Mouse (Mus musculus): ENCODE measurements around the gene Sash1. TPM values are rescaled to one million over a fixed set of nuclear protein-coding genes. Genes with fewer than 3 reads are reported as not detected.

Sash1 gene
- polyA plus RNA-seq, 1 experiment = not detected

GRCm38 (mm10) chr10:8839956-8840355, 45.9 kb downstream of the Sash1 start:
- no peak for TF ChIP-seq GATA1 (IDR thresholded peaks at IDR 0.05; ENCODE audit: low read length)

GRCm38 (mm10) chr10:8833816-8834464, 51.9 kb downstream of the Sash1 start:
- no peak for TF ChIP-seq GATA1 (IDR thresholded peaks at IDR 0.05; ENCODE audit: low read length)

GRCm38 (mm10) chr10:8826303-8826702, 59.6 kb downstream of the Sash1 start:
- TF ChIP-seq GATA1 (IDR thresholded peaks at IDR 0.05; ENCODE audit: low read length) = no peak

- no peak for TF ChIP-seq GATA1 (IDR thresholded peaks at IDR 0.05; ENCODE audit: low read length)
These were observed 60.0 kb downstream of the Sash1 start for GRCm38 (mm10) chr10:8825874-8826273.

GRCm38 (mm10) chr10:8818066-8818465, 67.8 kb downstream of the Sash1 start:
- no peak for TF ChIP-seq GATA1 (IDR thresholded peaks at IDR 0.05; ENCODE audit: low read length)

GRCm38 (mm10) chr10:8813984-8814578, 71.8 kb downstream of the Sash1 start:
- TF ChIP-seq GATA1 (IDR thresholded peaks at IDR 0.05; ENCODE audit: low read length) = no peak

GRCm38 (mm10) chr10:8813259-8813658, 72.6 kb downstream of the Sash1 start:
- no peak for TF ChIP-seq GATA1 (IDR thresholded peaks at IDR 0.05; ENCODE audit: low read length)

GRCm38 (mm10) chr10:8812807-8813206, 73.1 kb downstream of the Sash1 start:
- no peak for TF ChIP-seq GATA1 (IDR thresholded peaks at IDR 0.05; ENCODE audit: low read length)

GRCm38 (mm10) chr10:8811261-8812039, 74.4 kb downstream of the Sash1 start:
- TF ChIP-seq GATA1 (IDR thresholded peaks at IDR 0.05; ENCODE audit: low read length) = no peak

- TF ChIP-seq GATA1 (IDR thresholded peaks at IDR 0.05; ENCODE audit: low read length) = no peak
These were observed 75.4 kb downstream of the Sash1 start for GRCm38 (mm10) chr10:8810496-8810895.

- no peak for TF ChIP-seq GATA1 (IDR thresholded peaks at IDR 0.05; ENCODE audit: low read length)
These were observed 77.5 kb downstream of the Sash1 start for GRCm38 (mm10) chr10:8808383-8808782.

GRCm38 (mm10) chr10:8807581-8807980, 78.3 kb downstream of the Sash1 start:
- no peak for TF ChIP-seq GATA1 (IDR thresholded peaks at IDR 0.05; ENCODE audit: low read length)

GRCm38 (mm10) chr10:8805402-8805801, 80.5 kb downstream of the Sash1 start:
- TF ChIP-seq GATA1 (IDR thresholded peaks at IDR 0.05; ENCODE audit: low read length) = no peak

- TF ChIP-seq GATA1 (IDR thresholded peaks at IDR 0.05; ENCODE audit: low read length) = no peak
These were observed 81.6 kb downstream of the Sash1 start for GRCm38 (mm10) chr10:8804292-8804691.

- TF ChIP-seq GATA1 (IDR thresholded peaks at IDR 0.05; ENCODE audit: low read length) = no peak
These were observed 84.0 kb downstream of the Sash1 start for GRCm38 (mm10) chr10:8801719-8802347.

- no peak for TF ChIP-seq GATA1 (IDR thresholded peaks at IDR 0.05; ENCODE audit: low read length)
These were observed 84.7 kb downstream of the Sash1 start for GRCm38 (mm10) chr10:8801139-8801613.

Data from G1E-ER4 (cell line).